Mouse (Mus musculus): Measurements from ENCODE around the gene Hs6st3. TPM values are rescaled to one million over a fixed set of nuclear protein-coding genes. Genes with fewer than 3 reads are reported as not detected.

Hs6st3 gene
- polyA plus RNA-seq (2014; fragmentation: Illumina TruSeq; extraction: RNeasy Lipid Tissue Mini Kit (QIAGEN cat#74804); ENCODE audit: low read depth, low replicate concordance): not detected

DNA sequence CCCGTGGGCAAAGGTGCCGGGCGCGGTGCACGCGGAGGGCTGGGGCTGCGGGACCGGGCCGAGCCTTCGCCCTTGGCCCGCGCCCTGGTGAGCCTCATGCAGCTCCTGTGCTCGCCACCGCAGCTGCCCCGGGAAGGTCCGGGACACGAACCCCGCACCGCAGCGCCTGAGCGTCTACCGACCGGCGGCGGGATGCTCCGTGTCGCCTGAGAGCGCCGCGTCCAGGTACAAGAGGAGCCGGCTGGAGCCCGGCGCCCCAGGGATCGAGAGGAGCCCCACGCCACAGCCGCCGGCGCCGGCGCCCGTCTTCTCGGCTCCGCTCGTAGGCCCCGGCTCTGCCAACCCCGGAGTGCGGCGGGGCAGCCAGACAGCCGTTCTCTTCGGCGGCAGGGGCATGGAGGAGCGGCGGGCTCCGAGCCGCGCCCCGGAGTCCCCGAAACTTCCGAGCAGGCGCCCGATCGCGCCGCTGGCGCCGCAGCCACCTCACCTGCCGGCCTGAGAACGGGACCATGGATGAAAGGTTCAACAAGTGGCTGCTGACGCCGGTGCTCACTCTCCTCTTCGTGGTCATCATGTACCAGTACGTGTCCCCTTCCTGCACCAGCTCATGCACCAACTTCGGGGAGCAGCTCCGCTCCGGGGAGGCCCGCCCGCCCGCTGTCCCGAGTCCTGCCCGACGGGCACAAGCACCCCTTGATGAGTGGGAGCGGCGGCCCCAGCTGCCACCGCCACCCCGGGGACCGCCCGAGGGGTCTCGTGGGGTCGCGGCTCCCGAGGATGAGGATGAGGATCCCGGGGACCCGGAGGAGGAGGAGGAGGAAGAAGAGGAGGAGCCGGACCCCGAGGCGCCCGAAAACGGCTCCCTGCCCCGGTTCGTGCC, at the start of gene Hs6st3:
Hs6st3 (plus strand) TSS at position 436 of the 880 bp plus-strand sequence.

GRCm38 (mm10) chr14:119098851-119099569, 39.1 kb upstream of the Hs6st3 start, which contains the start of gene Uggt2:
Gene Uggt2, minus strand, starts transcription at chr14:119099430.

Other genes starting within 250 kb of the Hs6st3 start
- 9.3 TPM for gene Dzip1, start 212.9 kb upstream of the Hs6st3 start, polyA plus RNA-seq (2014; fragmentation: Illumina TruSeq; extraction: RNeasy Lipid Tissue Mini Kit (QIAGEN cat#74804); ENCODE audit: low read depth, low replicate concordance)
- 101 TPM for gene Dnajc3, start 200.4 kb upstream of the Hs6st3 start, polyA plus RNA-seq (2014; fragmentation: Illumina TruSeq; extraction: RNeasy Lipid Tissue Mini Kit (QIAGEN cat#74804); ENCODE audit: low read depth, low replicate concordance)
- gene Uggt2, start 38.9 kb upstream of the Hs6st3 start, polyA plus RNA-seq (2014; fragmentation: Illumina TruSeq; extraction: RNeasy Lipid Tissue Mini Kit (QIAGEN cat#74804); ENCODE audit: low read depth, low replicate concordance): 7.4 TPM